In genomic region chr14:16242947-16243602, GRCm38 (mm10) we compare ENCODE assay signal across 8 mouse cellular contexts. TPM values are rescaled to one million over a fixed set of nuclear protein-coding genes. Genes with fewer than 3 reads are reported as not detected.
DNase-seq lines count a peak whose midpoint lies in the region; ATAC-seq lines count a peak whose summit lies in the region.

No protein-coding gene starts in this region.

- H3K4me1 ChIP-seq in forebrain, embryonic 11.5 days (replicated peaks; ENCODE audit: control insufficient read depth, insufficient read depth, low read length) = peaks cover 2% of the 10 kb centered on the region; the same call in 1 of the 2 replicates
- peaks cover 10% of the 10 kb centered on the region for H3K4me1 ChIP-seq in heart, embryonic 15.5 days (replicated peaks)
- peaks cover 65% of the 10 kb centered on the region for H3K4me1 ChIP-seq in liver, embryonic 13.5 days (replicated peaks)
- no peaks in the 10 kb centered on the region for H3K4me1 ChIP-seq in stomach, embryonic 14.5 days (ENCODE audit: control insufficient read depth, insufficient read depth, low read length)

- peak overlapping the region; percentile 47; the same call in 1 of the 2 replicates for H3K27ac ChIP-seq in forebrain, embryonic 11.5 days (ENCODE audit: low read depth, low read length)
- H3K27ac ChIP-seq in heart, embryonic 15.5 days = peak overlapping the region; percentile 82
- H3K27ac ChIP-seq in liver, embryonic 13.5 days = peak overlapping the region; percentile 95
- peak overlapping the region; percentile 73; the same call in 1 of the 2 replicates for H3K27ac ChIP-seq in stomach, embryonic 14.5 days (ENCODE audit: low read length)

- peak overlapping the region; percentile 44 for H3K4me3 ChIP-seq in forebrain, embryonic 11.5 days (ENCODE audit: low read depth, low read length)
- H3K4me3 ChIP-seq in heart, embryonic 15.5 days = peak overlapping the region; percentile 61
- peak overlapping the region; percentile 72 for H3K4me3 ChIP-seq in liver, embryonic 13.5 days (replicated peaks)
- H3K4me3 ChIP-seq in stomach, embryonic 14.5 days (ENCODE audit: low read depth, low read length) = peak overlapping the region; percentile 45

- no peaks in the 10 kb centered on the region for H3K9me3 ChIP-seq in forebrain, embryonic 11.5 days (ENCODE audit: control insufficient read depth, low read length)
- no peaks in the 10 kb centered on the region for H3K9me3 ChIP-seq in heart, embryonic 15.5 days (replicated peaks)
- H3K9me3 ChIP-seq in liver, embryonic 13.5 days (replicated peaks) = no peaks in the 10 kb centered on the region
- H3K9me3 ChIP-seq in stomach, embryonic 14.5 days (ENCODE audit: control insufficient read depth, low read depth, low read length) = no peaks in the 10 kb centered on the region

- peak; percentile 90 for DNase-seq in CD4-positive, CD25-positive, alpha-beta regulatory T cell, adult 2 months (ENCODE audit: low read depth, low spot score)
- DNase-seq in c-Kit-positive CD71-positive TER-119-negative erythroid progenitor cells, embryonic 14.5 days (ENCODE audit: low read depth) = peak; percentile 65
- DNase-seq in forebrain, embryonic 11.5 days (ENCODE audit: low spot score) = peak; percentile 90
- peak; percentile 94 for DNase-seq in kidney, postnatal 14 days
- peak; percentile 85 for DNase-seq in liver, embryonic 13.5 days
- DNase-seq in natural killer cell, adult 2 months (ENCODE audit: low spot score in 2 of 2) = peak; percentile 92 to 93

- no peaks in the 10 kb centered on the region for H3K27me3 ChIP-seq in forebrain, embryonic 11.5 days (ENCODE audit: control insufficient read depth, insufficient read depth, low read length)
- no peaks in the 10 kb centered on the region for H3K27me3 ChIP-seq in heart, embryonic 15.5 days
- H3K27me3 ChIP-seq in liver, embryonic 13.5 days = no peaks in the 10 kb centered on the region
- no peaks in the 10 kb centered on the region for H3K27me3 ChIP-seq in stomach, embryonic 14.5 days (ENCODE audit: control insufficient read depth, insufficient read depth, low read length)

- peak; percentile 93 for ATAC-seq in forebrain, embryonic 11.5 days (replicated peaks; ENCODE audit: low FRiP score)
- ATAC-seq in heart, embryonic 15.5 days (replicated peaks; ENCODE audit: insufficient number of reproducible peaks, insufficient read depth, low FRiP score, low read depth) = peak; percentile 89
- peak; percentile 91 for ATAC-seq in liver, embryonic 13.5 days (ENCODE audit: low read depth)
- peak; percentile 88 for ATAC-seq in stomach, embryonic 14.5 days (ENCODE audit: insufficient number of reproducible peaks, insufficient read depth, low FRiP score, low read depth)

- 6% methylated on average over 34 of the region's 34 CpGs for WGBS in forebrain, embryonic 11.5 days
- 1% methylated on average over 34 of the region's 34 CpGs for WGBS in heart, embryonic 15.5 days
- under 1% methylated on average over 34 of the region's 34 CpGs for WGBS in liver, embryonic 13.5 days (ENCODE audit: insufficient replicate concordance)
- 3% methylated on average over 34 of the region's 34 CpGs for WGBS in stomach, embryonic 14.5 days

- peak overlapping the region; percentile 69 for H3K9ac ChIP-seq in forebrain, embryonic 11.5 days (ENCODE audit: low read length)
- H3K9ac ChIP-seq in heart, embryonic 15.5 days = peak overlapping the region; percentile 64
- H3K9ac ChIP-seq in liver, embryonic 13.5 days = peak overlapping the region; percentile 83
- H3K9ac ChIP-seq in stomach, embryonic 14.5 days (replicated peaks; ENCODE audit: low read depth, low read length) = peak overlapping the region; percentile 45

- H3K4me2 ChIP-seq in forebrain, embryonic 11.5 days (ENCODE audit: low read depth, low read length, severe bottlenecking) = peak overlapping the region; percentile 68
- H3K4me2 ChIP-seq in heart, embryonic 15.5 days = peak overlapping the region; percentile 67
- H3K4me2 ChIP-seq in liver, embryonic 13.5 days = peak overlapping the region; percentile 79
- H3K4me2 ChIP-seq in stomach, embryonic 14.5 days (replicated peaks; ENCODE audit: low read depth, low read length) = peak overlapping the region; percentile 38

- no peaks in the 10 kb centered on the region for H3K36me3 ChIP-seq in forebrain, embryonic 11.5 days (ENCODE audit: control insufficient read depth, insufficient read depth, low read length)
- peaks cover 3% of the 10 kb centered on the region for H3K36me3 ChIP-seq in heart, embryonic 15.5 days
- 0 out of 2 replicates have a peak, but pooled peaks cover 3% of the 10 kb centered on the region for H3K36me3 ChIP-seq in liver, embryonic 13.5 days
- no peaks in the 10 kb centered on the region for H3K36me3 ChIP-seq in stomach, embryonic 14.5 days (ENCODE audit: control insufficient read depth, insufficient read depth, low read length)

RNA-seq across cellular contexts. Expression of gene Ngly1, which starts 6.0 kb away (rescaled TPM):
- polyA plus RNA-seq in forebrain, embryonic 11.5 days (2014; fragmentation: Nextera tagmentation; extraction: Ambion mirVana) = 24.0 and 25.9 TPM in 2 replicates
- 23.7 and 27.4 TPM in 2 replicates for polyA plus RNA-seq in heart, embryonic 15.5 days (2015; fragmentation: Nextera tagmentation; extraction: Ambion mirVana)
- polyA plus RNA-seq in liver, embryonic 13.5 days (2015; fragmentation: Nextera tagmentation; extraction: Ambion mirVana) = 20.3 and 24.4 TPM in 2 replicates
- 42.1 and 46.0 TPM in 2 replicates for polyA plus RNA-seq in stomach, embryonic 14.5 days (2014; fragmentation: Nextera tagmentation; extraction: Ambion mirVana)

RNA-seq across cellular contexts. Expression of gene Oxsm, which starts 6.5 kb away (rescaled TPM):
- 1.1 and 2.3 TPM in 2 replicates for polyA plus RNA-seq in forebrain, embryonic 11.5 days (2014; fragmentation: Nextera tagmentation; extraction: Ambion mirVana)
- 2.8 and 2.9 TPM in 2 replicates for polyA plus RNA-seq in heart, embryonic 15.5 days (2015; fragmentation: Nextera tagmentation; extraction: Ambion mirVana)
- 2.2 and 2.6 TPM in 2 replicates for polyA plus RNA-seq in liver, embryonic 13.5 days (2015; fragmentation: Nextera tagmentation; extraction: Ambion mirVana)
- 1.0 and 1.5 TPM in 2 replicates for polyA plus RNA-seq in stomach, embryonic 14.5 days (2014; fragmentation: Nextera tagmentation; extraction: Ambion mirVana)

Comparison
In these comparisons a context has a peak if more than half of its experiments do, and no peak if none do; other contexts are left out.
1. Peak in every context shown above with its lines: DNase-seq, ATAC-seq, H3K4me3 ChIP-seq and H3K27ac ChIP-seq.